Mouse (Mus musculus) kidney, adult 18-20 months (tissue): ENCODE data around the gene Keg1.
A peak's percentile ranks its signal among the peaks of the same experiment; 100 is the strongest.
"Not testable (repeated sequence)": the region's sequence is repeated elsewhere in the genome, so short reads cannot be mapped to it uniquely, and the experiment has no call there.

Source experiments
- DNase-seq: peaks from one replicate; pipeline ENCODE4 v3.0.0; 2021

Gene Keg1

GRCm38 (mm10) chr19:12695590-12695989 lies at the start of gene Keg1:
TSS of gene Keg1 (plus strand) at chr19:12695786.
- DNase-seq: no peak

GRCm38 (mm10) chr19:12649511-12649910 lies 46.1 kb upstream of the Keg1 start:
- no peak for DNase-seq

GRCm38 (mm10) chr19:12666156-12666555 lies 29.4 kb upstream of the Keg1 start:
- no peak for DNase-seq

GRCm38 (mm10) chr19:12668601-12669000 lies 27.0 kb upstream of the Keg1 start:
- not testable (repeated sequence) for DNase-seq

GRCm38 (mm10) chr19:12670139-12670538 lies 25.4 kb upstream of the Keg1 start, which contains the start of gene Olfr1442:
TSS of gene Olfr1442 (plus strand) at chr19:12670439.
- DNase-seq: no peak

GRCm38 (mm10) chr19:12671051-12671450 lies 24.5 kb upstream of the Keg1 start:
- DNase-seq: no peak

GRCm38 (mm10) chr19:12677812-12678211 lies 17.8 kb upstream of the Keg1 start, which contains the start of gene Olfr1443:
TSS of gene Olfr1443 (plus strand) at chr19:12678112.
- no peak for DNase-seq

GRCm38 (mm10) chr19:12684638-12685037 lies 10.9 kb upstream of the Keg1 start:
- no peak for DNase-seq

- DNase-seq: no peak
These were observed 10.4 kb upstream of the Keg1 start for GRCm38 (mm10) chr19:12685231-12685630.

- DNase-seq: no peak
These were observed 635 bp downstream of the Keg1 start for GRCm38 (mm10) chr19:12696221-12696620.

- DNase-seq: peak; percentile 17
These were observed 12.9 kb downstream of the Keg1 start for GRCm38 (mm10) chr19:12708458-12708857.

- DNase-seq: no peak
These were observed 13.4 kb downstream of the Keg1 start for GRCm38 (mm10) chr19:12708986-12709385.

- DNase-seq: no peak
These were observed 23.6 kb downstream of the Keg1 start for GRCm38 (mm10) chr19:12719189-12719588.

- no peak for DNase-seq
These were observed 24.9 kb downstream of the Keg1 start for GRCm38 (mm10) chr19:12720463-12720862.

- DNase-seq: not testable (repeated sequence)
These were observed 25.3 kb downstream of the Keg1 start for GRCm38 (mm10) chr19:12720919-12721318.

- DNase-seq: peak; percentile 45
These were observed 26.0 kb downstream of the Keg1 start for GRCm38 (mm10) chr19:12721596-12721995.

GRCm38 (mm10) chr19:12722308-12722707 lies 26.7 kb downstream of the Keg1 start:
- peak; percentile 47 for DNase-seq

GRCm38 (mm10) chr19:12725851-12726250 lies 30.3 kb downstream of the Keg1 start:
- no peak for DNase-seq

GRCm38 (mm10) chr19:12731036-12731435 lies 35.5 kb downstream of the Keg1 start:
- DNase-seq: no peak

- DNase-seq: no peak
These were observed 36.4 kb downstream of the Keg1 start for GRCm38 (mm10) chr19:12731950-12732349.

GRCm38 (mm10) chr19:12756286-12756685 lies 60.7 kb downstream of the Keg1 start:
- DNase-seq: no peak

- DNase-seq: no peak
These were observed 63.4 kb downstream of the Keg1 start for GRCm38 (mm10) chr19:12758936-12759478.

- DNase-seq: peak; percentile 39
These were observed 64.1 kb downstream of the Keg1 start for GRCm38 (mm10) chr19:12759656-12760055.

- DNase-seq: no peak
These were observed 66.9 kb downstream of the Keg1 start for GRCm38 (mm10) chr19:12762212-12763130.
